Mouse (Mus musculus): ENCODE data around the gene Hip1. TPM values are rescaled to one million over a fixed set of nuclear protein-coding genes. Genes with fewer than 3 reads are reported as not detected.

Hip1 gene
- polyA plus RNA-seq, 1 experiment from 2014 or later: 31.7 TPM

DNA sequence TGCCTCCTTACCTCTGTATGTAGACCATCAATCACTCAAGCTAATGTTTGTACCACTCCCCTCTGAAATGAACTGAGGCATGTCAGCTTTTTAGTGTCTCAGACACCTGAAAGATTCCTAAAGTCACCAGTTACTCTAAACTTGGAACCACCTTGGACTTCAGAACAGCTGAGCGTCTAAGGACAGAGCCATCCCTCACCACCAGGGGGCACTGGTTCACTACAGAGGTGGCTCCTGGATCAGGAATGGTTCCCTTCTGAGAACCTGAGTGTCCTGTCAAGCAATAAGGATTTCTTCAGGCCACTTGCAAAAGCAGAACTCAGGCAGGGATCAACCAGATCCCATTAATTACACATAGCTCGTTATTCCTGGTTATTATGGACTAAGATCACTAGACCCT lies 144.7 kb downstream of the Hip1 start:
- Histone ChIP-seq H3K27me3 (ENCODE audit: control insufficient read depth, insufficient read depth, low read length) (no peaks in the 10 kb centered on the region), H3K4me1 (ENCODE audit: control insufficient read depth in 2 of 2, insufficient read depth in 2 of 2, low read length in 2 of 2) (no peaks in the 10 kb centered on the region; a peak in 1 of 4 replicates), H3K4me2 (ENCODE audit: low read length) (no peak overlapping the region), H3K36me3 (ENCODE audit: control insufficient read depth, insufficient read depth, low read length) (no peaks in the 10 kb centered on the region), H3K9me3 (ENCODE audit: control insufficient read depth, low read length) (no peaks in the 10 kb centered on the region), H3K27ac (replicated peaks in 1 of 2; ENCODE audit: control insufficient read depth in 1 of 2, insufficient read depth in 1 of 2, low read depth in 2 of 2, low read length in 2 of 2) (no peak overlapping the region), H3K9ac (ENCODE audit: low read length) (no peak overlapping the region), H3K4me3 (ENCODE audit: control insufficient read depth in 1 of 2, insufficient read depth in 1 of 2, low read depth in 1 of 2, low read length in 2 of 2) (no peak overlapping the region)
- 8% methylated on average over 2 of the region's 2 CpGs for WGBS
- ATAC-seq (ENCODE audit: insufficient number of reproducible peaks, insufficient read depth, low FRiP score, low read depth): no peak

DNA sequence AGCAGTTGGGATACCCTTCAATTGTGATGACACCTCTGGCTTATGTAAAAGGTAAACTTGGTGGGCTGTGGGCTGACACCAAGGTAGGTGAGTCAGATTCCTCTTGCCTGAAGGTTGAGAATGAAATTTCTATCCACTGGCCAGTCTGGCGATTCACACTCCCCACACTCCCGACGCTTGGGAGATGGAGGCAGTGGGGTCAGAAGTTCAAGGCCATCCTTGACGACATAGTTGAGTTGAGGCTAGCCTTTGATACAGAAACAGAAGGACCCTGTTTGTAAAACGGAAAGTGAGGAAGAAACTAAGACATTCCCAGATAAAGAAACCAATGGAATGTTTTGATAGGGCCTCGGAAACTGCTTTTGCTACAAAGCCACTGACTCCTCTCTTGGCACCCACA lies 145.5 kb downstream of the Hip1 start:
- H3K27me3 ChIP-seq (ENCODE audit: control insufficient read depth, insufficient read depth, low read length): no peaks in the 10 kb centered on the region
- H3K36me3 ChIP-seq (ENCODE audit: control insufficient read depth, insufficient read depth, low read length): no peaks in the 10 kb centered on the region
- H3K27ac ChIP-seq (replicated peaks in 1 of 2; ENCODE audit: control insufficient read depth in 1 of 2, insufficient read depth in 1 of 2, low read depth in 2 of 2, low read length in 2 of 2): no peak overlapping the region; a peak in 1 of 4 replicates
- no peak overlapping the region for H3K9ac ChIP-seq (ENCODE audit: low read length)
- 43% methylated on average over 6 of the region's 6 CpGs for WGBS
- H3K4me2 ChIP-seq (ENCODE audit: low read length): no peak overlapping the region
- H3K4me3 ChIP-seq (ENCODE audit: control insufficient read depth in 1 of 2, insufficient read depth in 1 of 2, low read depth in 1 of 2, low read length in 2 of 2): no peak overlapping the region
- H3K9me3 ChIP-seq (ENCODE audit: control insufficient read depth, low read length): no peaks in the 10 kb centered on the region
- H3K4me1 ChIP-seq (ENCODE audit: control insufficient read depth in 2 of 2, insufficient read depth in 2 of 2, low read length in 2 of 2): peaks cover 3 to 4% of the 10 kb centered on the region in 2 experiments; a peak in 3 of 4 replicates
- no peak for ATAC-seq (ENCODE audit: insufficient number of reproducible peaks, insufficient read depth, low FRiP score, low read depth)

DNA sequence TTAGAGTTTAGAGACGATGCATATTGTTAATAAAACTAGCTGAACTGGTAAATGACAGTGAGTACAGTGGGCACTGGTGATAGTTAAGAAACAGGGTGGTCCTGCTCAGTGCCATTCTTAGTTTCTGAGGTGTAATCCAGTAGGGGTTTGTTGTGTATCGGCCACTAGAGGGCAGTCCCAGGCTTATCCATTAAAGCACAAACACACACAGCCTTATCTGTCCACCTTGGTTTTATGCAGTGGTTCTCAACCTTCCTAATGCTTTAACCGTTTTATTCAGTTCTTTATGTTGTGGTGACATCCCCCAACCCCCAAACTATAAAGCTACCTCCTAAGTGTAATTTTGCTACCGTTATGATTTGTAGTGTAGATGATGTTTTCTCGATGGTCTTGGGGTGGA lies 149.1 kb downstream of the Hip1 start:
- WGBS: 46% methylated on average over 5 of the region's 5 CpGs
- no peak for ATAC-seq (ENCODE audit: insufficient number of reproducible peaks, insufficient read depth, low FRiP score, low read depth)
- H3K36me3 ChIP-seq (ENCODE audit: control insufficient read depth, insufficient read depth, low read length): peaks cover 15% of the 10 kb centered on the region

DNA sequence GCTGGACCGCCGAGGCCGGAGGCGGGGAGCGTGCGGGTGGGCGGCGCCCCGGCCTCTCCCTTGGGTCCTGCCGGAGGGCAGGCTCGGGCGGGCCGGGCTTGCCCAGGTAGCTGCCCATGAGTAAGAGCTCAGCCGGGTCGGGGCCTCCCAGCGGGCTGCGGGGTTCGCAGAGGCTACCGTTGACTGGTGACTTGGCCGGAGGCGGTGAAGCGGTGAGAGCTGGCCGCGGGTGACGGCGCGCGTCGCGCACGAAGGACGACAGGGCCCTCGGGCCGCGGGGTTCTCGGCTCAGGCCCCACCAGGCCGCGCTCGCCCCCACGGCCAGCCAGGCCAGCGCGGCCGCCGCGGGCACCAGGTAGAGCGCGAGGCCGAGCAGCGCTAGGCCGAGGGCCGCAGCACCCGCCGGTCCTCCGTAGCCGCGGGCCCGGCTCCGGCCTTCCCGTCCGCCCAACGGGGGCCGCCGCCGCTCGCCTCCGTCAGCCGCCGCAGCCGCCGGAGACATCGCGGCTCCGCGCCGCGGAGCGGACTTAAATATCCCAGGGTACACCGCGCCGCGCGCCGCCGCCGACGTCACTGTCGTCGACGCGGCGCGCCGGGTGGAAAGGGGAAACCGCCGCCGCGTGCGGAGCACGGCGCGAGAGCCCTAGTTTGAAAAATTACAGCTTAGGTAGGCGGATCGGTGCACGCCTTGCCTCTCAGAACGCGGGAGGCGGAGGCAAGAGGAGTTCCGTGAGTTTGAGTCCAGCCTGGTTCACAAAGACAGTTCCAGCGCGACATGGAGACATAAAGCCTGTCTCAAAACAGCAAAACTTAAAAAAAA lies 150.7 kb downstream of the Hip1 start, which contains the start of gene Pom121:
Pom121 (minus strand) TSS at position 543 of the 820 bp plus-strand sequence.
- Histone ChIP-seq H3K9ac (ENCODE audit: low read length) (peak within 1 kb of the TSS; percentile 98), H3K9me3 (ENCODE audit: control insufficient read depth, low read length) (no peaks in the 10 kb centered on the region), H3K27me3 (ENCODE audit: control insufficient read depth, insufficient read depth, low read length) (no peaks in the 10 kb centered on the region), H3K4me3 (ENCODE audit: control insufficient read depth in 1 of 2, insufficient read depth in 1 of 2, low read depth in 1 of 2, low read length in 2 of 2) (peak within 1 kb of the TSS; percentile 95 to 99), H3K27ac (replicated peaks in 1 of 2; ENCODE audit: control insufficient read depth in 1 of 2, insufficient read depth in 1 of 2, low read depth in 2 of 2, low read length in 2 of 2) (peak within 1 kb of the TSS; percentile 87 to 88), H3K36me3 (ENCODE audit: control insufficient read depth, insufficient read depth, low read length) (peaks cover 31% of the 10 kb centered on the region), H3K4me2 (ENCODE audit: low read length) (peak within 1 kb of the TSS; percentile 76), H3K4me1 (ENCODE audit: control insufficient read depth in 2 of 2, insufficient read depth in 2 of 2, low read length in 2 of 2) (peaks cover 3 to 14% of the 10 kb centered on the region in 2 experiments; a peak in 3 of 4 replicates)
- under 1% methylated on average over 97 of the region's 110 CpGs for WGBS
- peak; percentile 86 for ATAC-seq (ENCODE audit: insufficient number of reproducible peaks, insufficient read depth, low FRiP score, low read depth)

More for the DNA sequence above, 149.1 kb downstream of the Hip1 start:
- Histone ChIP-seq H3K4me3 (ENCODE audit: control insufficient read depth in 1 of 2, insufficient read depth in 1 of 2, low read depth in 1 of 2, low read length in 2 of 2) (no peak overlapping the region), H3K27ac (replicated peaks in 1 of 2; ENCODE audit: control insufficient read depth in 1 of 2, insufficient read depth in 1 of 2, low read depth in 2 of 2, low read length in 2 of 2) (no peak overlapping the region), H3K27me3 (ENCODE audit: control insufficient read depth, insufficient read depth, low read length) (no peaks in the 10 kb centered on the region), H3K9ac (ENCODE audit: low read length) (no peak overlapping the region), H3K9me3 (ENCODE audit: control insufficient read depth, low read length) (no peaks in the 10 kb centered on the region), H3K4me1 (ENCODE audit: control insufficient read depth in 2 of 2, insufficient read depth in 2 of 2, low read length in 2 of 2) (peaks cover 3 to 14% of the 10 kb centered on the region in 2 experiments; a peak in 3 of 4 replicates), H3K4me2 (ENCODE audit: low read length) (no peak overlapping the region)

DNA sequence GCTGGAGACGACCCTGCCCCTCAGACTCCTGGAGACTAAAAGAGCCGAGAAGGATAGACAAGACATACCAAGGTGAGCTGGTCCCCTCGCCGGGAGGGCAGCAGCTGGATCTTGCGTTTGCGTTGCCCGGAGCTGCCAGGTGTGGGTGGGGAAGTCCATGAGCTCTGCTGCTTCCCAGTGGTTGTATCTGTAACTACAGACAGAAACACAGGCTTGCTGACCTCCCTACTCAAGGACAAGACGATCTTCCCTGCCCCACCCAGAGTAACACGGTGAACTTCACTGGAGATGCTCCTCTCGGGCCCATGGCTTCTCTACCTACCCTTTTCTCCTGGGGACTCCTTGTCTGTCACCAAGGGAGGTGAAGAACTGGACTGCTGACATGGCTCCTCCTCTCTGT lies 161.1 kb downstream of the Hip1 start:
- Histone ChIP-seq H3K4me1 (ENCODE audit: control insufficient read depth in 2 of 2, insufficient read depth in 2 of 2, low read length in 2 of 2) (no peaks in the 10 kb centered on the region), H3K9me3 (ENCODE audit: control insufficient read depth, low read length) (no peaks in the 10 kb centered on the region), H3K36me3 (ENCODE audit: control insufficient read depth, insufficient read depth, low read length) (peaks cover 99% of the 10 kb centered on the region), H3K9ac (ENCODE audit: low read length) (no peak overlapping the region), H3K27ac (replicated peaks in 1 of 2; ENCODE audit: control insufficient read depth in 1 of 2, insufficient read depth in 1 of 2, low read depth in 2 of 2, low read length in 2 of 2) (no peak overlapping the region), H3K27me3 (ENCODE audit: control insufficient read depth, insufficient read depth, low read length) (no peaks in the 10 kb centered on the region), H3K4me3 (ENCODE audit: control insufficient read depth in 1 of 2, insufficient read depth in 1 of 2, low read depth in 1 of 2, low read length in 2 of 2) (no peak overlapping the region), H3K4me2 (ENCODE audit: low read length) (no peak overlapping the region)
- WGBS: 80% methylated on average over 10 of the region's 10 CpGs
- ATAC-seq (ENCODE audit: insufficient number of reproducible peaks, insufficient read depth, low FRiP score, low read depth): no peak

DNA sequence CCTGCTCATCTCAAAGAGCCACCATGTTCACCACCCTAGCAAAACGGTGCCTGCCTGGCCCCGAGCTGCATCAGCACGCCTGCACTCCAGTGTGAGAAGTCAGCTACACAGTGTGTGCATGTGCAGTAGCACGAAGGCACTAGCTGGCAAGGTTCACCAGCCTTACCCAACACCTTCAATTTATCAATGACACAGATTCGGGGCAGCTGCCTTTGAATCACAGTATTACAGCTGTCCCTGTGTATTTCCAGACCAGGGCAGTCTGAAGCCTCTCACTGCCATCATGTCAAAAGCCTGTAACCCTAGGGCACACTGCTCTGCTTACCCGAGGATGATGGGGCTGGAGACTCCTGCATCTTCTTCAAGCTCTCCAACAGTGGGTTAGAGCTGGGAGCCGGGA lies 162.2 kb downstream of the Hip1 start:
- H3K9me3 ChIP-seq (ENCODE audit: control insufficient read depth, low read length): no peaks in the 10 kb centered on the region
- H3K4me3 ChIP-seq (ENCODE audit: control insufficient read depth in 1 of 2, insufficient read depth in 1 of 2, low read depth in 1 of 2, low read length in 2 of 2): no peak overlapping the region
- peaks cover 99% of the 10 kb centered on the region for H3K36me3 ChIP-seq (ENCODE audit: control insufficient read depth, insufficient read depth, low read length)
- H3K27me3 ChIP-seq (ENCODE audit: control insufficient read depth, insufficient read depth, low read length): no peaks in the 10 kb centered on the region
- no peak for ATAC-seq (ENCODE audit: insufficient number of reproducible peaks, insufficient read depth, low FRiP score, low read depth)
- no peak overlapping the region for H3K4me2 ChIP-seq (ENCODE audit: low read length)
- 87% methylated on average over 7 of the region's 7 CpGs for WGBS
- no peak overlapping the region for H3K27ac ChIP-seq (replicated peaks in 1 of 2; ENCODE audit: control insufficient read depth in 1 of 2, insufficient read depth in 1 of 2, low read depth in 2 of 2, low read length in 2 of 2)
- no peaks in the 10 kb centered on the region for H3K4me1 ChIP-seq (ENCODE audit: control insufficient read depth in 2 of 2, insufficient read depth in 2 of 2, low read length in 2 of 2)
- no peak overlapping the region for H3K9ac ChIP-seq (ENCODE audit: low read length)

DNA sequence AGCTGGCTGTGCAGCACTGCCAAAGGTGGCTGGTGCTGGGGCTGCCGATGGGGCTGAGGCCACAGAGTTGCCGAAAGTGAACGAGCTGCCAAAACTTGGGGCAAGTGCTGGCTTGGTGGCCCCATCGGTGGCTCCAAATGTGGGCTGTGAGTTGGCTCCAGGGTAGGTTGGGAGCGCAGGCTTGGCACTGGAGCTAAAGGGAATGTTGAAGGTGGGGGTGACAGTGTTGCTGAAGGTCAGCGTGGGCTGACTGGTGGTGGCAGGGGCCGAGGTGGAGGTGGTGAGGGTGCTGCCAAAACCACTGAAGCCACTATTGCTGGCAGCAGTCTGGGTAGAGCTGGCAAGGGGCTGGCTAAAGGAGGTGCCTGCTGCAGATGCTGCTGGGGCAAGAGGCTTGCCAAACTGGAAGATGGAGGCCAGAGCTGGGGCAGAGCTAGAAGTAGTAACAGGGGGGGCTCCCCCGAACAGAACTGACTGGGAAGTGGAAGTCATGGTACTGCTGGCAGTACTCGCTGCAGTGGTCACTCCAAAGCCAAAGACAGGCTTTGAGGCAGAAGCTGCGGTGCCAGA lies 163.5 kb downstream of the Hip1 start:
- H3K36me3 ChIP-seq (ENCODE audit: control insufficient read depth, insufficient read depth, low read length): peaks cover 99% of the 10 kb centered on the region
- no peak overlapping the region for H3K9ac ChIP-seq (ENCODE audit: low read length)
- WGBS: 95% methylated on average over 10 of the region's 10 CpGs
- no peaks in the 10 kb centered on the region for H3K4me1 ChIP-seq (ENCODE audit: control insufficient read depth in 2 of 2, insufficient read depth in 2 of 2, low read length in 2 of 2)
- H3K4me2 ChIP-seq (ENCODE audit: low read length): no peak overlapping the region
- no peak for ATAC-seq (ENCODE audit: insufficient number of reproducible peaks, insufficient read depth, low FRiP score, low read depth)
- H3K9me3 ChIP-seq (ENCODE audit: control insufficient read depth, low read length): no peaks in the 10 kb centered on the region
- no peak overlapping the region for H3K4me3 ChIP-seq (ENCODE audit: control insufficient read depth in 1 of 2, insufficient read depth in 1 of 2, low read depth in 1 of 2, low read length in 2 of 2)
- no peak overlapping the region for H3K27ac ChIP-seq (replicated peaks in 1 of 2; ENCODE audit: control insufficient read depth in 1 of 2, insufficient read depth in 1 of 2, low read depth in 2 of 2, low read length in 2 of 2)
- H3K27me3 ChIP-seq (ENCODE audit: control insufficient read depth, insufficient read depth, low read length): no peaks in the 10 kb centered on the region
